Mouse (Mus musculus) heart, embryonic 16.5 days (tissue): Measurements from ENCODE around the gene Cplx3. TPM values are rescaled to one million over a fixed set of nuclear protein-coding genes. Genes with fewer than 3 reads are reported as not detected.
A peak's percentile ranks its signal among the peaks of the same experiment; 100 is the strongest.

Source experiments
- ATAC-seq: fragments of 200-750 bp; cut with Nextera tagmentation; replicated peaks from 2 replicates; pipeline ENCODE4 v1.8.0; 2017; ENCODE audit warnings: moderate number of reproducible peaks; ENCODE audit not compliant: insufficient read depth, low FRiP score; ENCODE audit errors: extremely low read depth
- H3K27ac ChIP-seq: fragments of 300-500 bp; sonication (generic); 2 replicates; pipeline ENCODE4 v1.5.1; 2014; ENCODE audit warnings: mild to moderate bottlenecking, low read length, control low read depth, moderate library complexity
- H3K27me3 ChIP-seq: fragments of 300-500 bp; sonication (generic); 2 replicates; pipeline ENCODE4 v1.6.1; 2014; ENCODE audit warnings: low read length, mixed read lengths; ENCODE audit not compliant: control insufficient read depth, insufficient read depth
- H3K36me3 ChIP-seq: fragments of 300-500 bp; sonication (generic); 2 replicates; pipeline ENCODE4 v1.6.1; 2014; ENCODE audit not compliant: control insufficient read depth, insufficient read depth
- H3K4me1 ChIP-seq: fragments of 300-500 bp; sonication (generic); 2 replicates; pipeline ENCODE4 v1.6.1; 2014; ENCODE audit warnings: low read length, mixed read lengths; ENCODE audit not compliant: control insufficient read depth, insufficient read depth
- H3K4me2 ChIP-seq: fragments of 300-500 bp; sonication (generic); 2 replicates; pipeline ENCODE4 v1.6.1; 2014; ENCODE audit warnings: low read depth, mild to moderate bottlenecking, control low read depth, low read length
- H3K4me3 ChIP-seq: fragments of 300-500 bp; sonication (generic); 2 replicates; pipeline ENCODE4 v1.5.1; 2014; ENCODE audit warnings: mild to moderate bottlenecking, control low read depth, low read length
- H3K9ac ChIP-seq: fragments of 300-500 bp; sonication (generic); 2 replicates; pipeline ENCODE4 v1.6.1; 2014; ENCODE audit warnings: low read length, control low read depth
- H3K9me3 ChIP-seq: fragments of 300-500 bp; sonication (generic); replicated peaks from 2 replicates; pipeline ENCODE4 v1.6.1; 2016; ENCODE audit warnings: low read length; ENCODE audit not compliant: control insufficient read depth
- WGBS: fragments of 180-500 bp; shearing (Covaris S2); extraction: QIAGEN DNeasy Blood & Tissue Kit; methylation state at CpG from one replicate; pipeline ENCODE4 v1.1.7; 2014; 5-methylcytosine and 5-hydroxymethylcytosine counted together
- polyA plus RNA-seq: library from polyadenylated mRNA; unstranded; fragments of >200 nt; fragmentation: Nextera tagmentation; extraction: Ambion mirVana; gene quantifications from 2 replicates; pipeline ENCODE4 v1.2.1, GENCODE M21; 2015

Gene Cplx3
- polyA plus RNA-seq, 1 experiment from 2014 or later, result not detected

DNA sequence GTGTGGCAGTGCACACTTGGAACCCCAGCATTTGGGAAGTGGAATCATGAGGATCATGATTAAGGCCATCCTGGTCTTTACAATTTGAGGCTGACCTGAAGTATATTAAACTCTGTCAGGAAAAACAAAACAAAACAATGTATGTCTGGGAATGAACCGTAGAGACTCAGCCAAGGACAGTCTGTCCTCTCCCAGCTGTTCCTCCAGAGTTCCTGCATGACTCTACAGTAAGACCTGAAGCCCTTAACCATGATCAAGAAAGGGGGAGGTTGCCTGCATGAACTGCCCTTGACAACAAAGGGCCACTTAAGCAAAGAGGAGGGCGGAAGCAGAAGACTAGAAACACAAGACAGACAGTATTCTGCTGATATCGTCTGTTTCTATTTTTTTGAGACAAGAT, 30.5 kb downstream of the Cplx3 start:
- no peak for ATAC-seq
- H3K4me2 ChIP-seq, result no peak overlapping the region
- no peak overlapping the region for H3K27ac ChIP-seq
- 61% methylated on average over 3 of the region's 3 CpGs for WGBS
- H3K9ac ChIP-seq, result no peak overlapping the region
- no peaks in the 10 kb centered on the region for H3K9me3 ChIP-seq
- H3K36me3 ChIP-seq, result peaks cover 18% of the 10 kb centered on the region
- H3K27me3 ChIP-seq, result no peaks in the 10 kb centered on the region
- no peak overlapping the region for H3K4me3 ChIP-seq
- no peaks in the 10 kb centered on the region for H3K4me1 ChIP-seq

DNA sequence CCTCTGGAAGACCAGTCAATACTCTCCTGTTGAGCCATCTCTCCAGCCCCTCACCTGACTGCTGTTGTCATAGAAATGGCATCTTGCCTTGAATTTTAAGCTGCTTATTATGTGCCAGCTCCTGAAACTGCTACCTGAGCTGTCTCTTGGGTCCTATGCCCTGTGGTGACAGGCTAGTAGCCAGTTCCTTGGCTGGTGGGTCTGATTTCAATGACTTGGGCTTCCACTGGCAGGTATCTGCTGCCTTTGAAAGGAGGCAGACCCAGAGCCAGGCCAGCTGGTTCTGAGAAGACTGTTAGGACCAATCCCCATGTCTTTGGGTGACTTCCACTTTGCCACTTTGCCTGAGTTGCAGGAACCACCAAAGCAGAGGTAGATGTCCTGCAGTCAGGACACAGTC, 31.7 kb downstream of the Cplx3 start:
- ATAC-seq, result no peak
- peaks cover 12% of the 10 kb centered on the region for H3K36me3 ChIP-seq
- no peak overlapping the region for H3K4me3 ChIP-seq
- no peaks in the 10 kb centered on the region for H3K4me1 ChIP-seq
- no peaks in the 10 kb centered on the region for H3K9me3 ChIP-seq
- no peaks in the 10 kb centered on the region for H3K27me3 ChIP-seq
- H3K9ac ChIP-seq, result no peak overlapping the region
- H3K27ac ChIP-seq, result no peak overlapping the region
- H3K4me2 ChIP-seq, result no peak overlapping the region

DNA sequence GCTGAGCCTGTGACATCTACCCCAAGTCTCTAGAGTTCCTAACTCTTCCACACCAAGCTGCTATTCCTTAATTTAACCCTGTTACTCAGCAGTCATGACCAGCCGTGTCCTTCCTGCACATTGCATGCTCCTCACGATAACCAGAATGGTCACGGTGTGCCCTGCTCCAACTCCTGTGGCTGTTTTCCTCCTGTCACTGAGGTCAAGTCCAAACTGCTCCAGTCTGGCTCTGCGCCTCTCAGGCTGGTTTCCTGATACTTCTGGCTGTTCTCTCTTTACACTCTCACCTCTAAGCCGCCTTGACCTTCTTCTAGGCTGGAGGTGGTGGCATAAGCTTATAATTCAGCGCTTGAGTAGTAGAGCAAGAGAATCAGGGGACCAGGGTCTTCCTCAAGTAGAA, 37.6 kb downstream of the Cplx3 start:
- Histone ChIP-seq H3K4me2 (no peak overlapping the region), H3K27me3 (no peaks in the 10 kb centered on the region), H3K36me3 (peaks cover 3% of the 10 kb centered on the region; the same call in 1 of the 2 replicates), H3K9ac (no peak overlapping the region), H3K4me1 (peaks cover 11% of the 10 kb centered on the region), H3K27ac (no peak overlapping the region), H3K9me3 (no peaks in the 10 kb centered on the region), H3K4me3 (no peak overlapping the region)
- WGBS, result 68% methylated on average over 6 of the region's 6 CpGs
- ATAC-seq, result no peak

DNA sequence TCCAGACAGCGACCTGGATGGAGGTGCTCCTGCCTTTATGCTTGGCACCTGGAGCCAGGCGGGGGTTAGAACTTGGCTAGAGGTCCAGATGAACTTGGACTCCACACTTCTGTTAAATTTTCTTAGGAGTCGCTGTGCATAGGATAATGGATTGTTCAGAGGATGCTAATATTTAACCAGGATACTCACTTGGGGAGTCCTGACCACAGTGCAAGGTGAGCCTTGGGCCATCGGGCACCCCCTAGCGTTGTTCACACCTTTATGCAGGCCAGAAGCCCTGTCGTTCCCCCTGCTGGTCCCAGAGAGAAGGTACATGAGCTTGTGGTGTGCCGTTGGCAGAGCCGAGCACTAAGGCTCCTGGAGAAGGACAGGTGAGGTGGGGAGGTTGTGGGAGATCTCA, 39.2 kb downstream of the Cplx3 start:
- no peak overlapping the region for H3K4me2 ChIP-seq
- ATAC-seq, result no peak
- no peaks in the 10 kb centered on the region for H3K9me3 ChIP-seq
- H3K27me3 ChIP-seq, result no peaks in the 10 kb centered on the region
- no peak overlapping the region for H3K27ac ChIP-seq
- 59% methylated on average over 8 of the region's 8 CpGs for WGBS
- peaks cover 3% of the 10 kb centered on the region; the same call in 1 of the 2 replicates for H3K36me3 ChIP-seq
- peaks cover 25% of the 10 kb centered on the region for H3K4me1 ChIP-seq
- H3K9ac ChIP-seq, result no peak overlapping the region
- H3K4me3 ChIP-seq, result no peak overlapping the region

DNA sequence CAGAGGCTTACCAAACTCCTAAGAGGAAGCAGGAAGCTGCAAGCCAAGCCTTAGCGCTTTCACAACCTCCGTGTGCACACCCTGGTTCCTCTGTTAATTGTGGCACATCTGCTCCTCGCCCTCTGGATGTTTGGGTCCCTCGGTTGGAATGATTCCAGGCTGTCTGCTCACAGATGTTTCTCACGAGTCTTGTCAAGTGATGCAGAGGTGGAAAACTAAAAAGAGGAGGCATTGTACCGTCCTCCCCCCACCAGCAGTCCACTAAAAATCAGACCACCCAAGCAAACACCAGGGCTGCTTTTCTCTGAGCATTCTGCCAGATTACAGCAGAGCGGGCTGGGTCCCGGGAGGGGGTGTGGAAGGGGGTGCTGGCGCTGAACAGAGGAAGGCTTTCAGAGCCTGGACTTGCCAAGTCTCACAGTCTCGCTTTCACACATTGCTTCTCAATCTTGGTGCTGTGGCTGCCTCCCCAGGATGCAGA, 40.3 kb downstream of the Cplx3 start:
- no peak for ATAC-seq
- 0 out of 2 replicates have a peak overlapping the region, but pooled peaks have one; percentile 6 for H3K4me2 ChIP-seq
- peaks cover 3% of the 10 kb centered on the region; the same call in 1 of the 2 replicates for H3K36me3 ChIP-seq
- H3K4me3 ChIP-seq, result no peak overlapping the region
- no peaks in the 10 kb centered on the region for H3K27me3 ChIP-seq
- no peak overlapping the region for H3K9ac ChIP-seq
- WGBS, result 33% methylated on average over 10 of the region's 10 CpGs
- H3K9me3 ChIP-seq, result no peaks in the 10 kb centered on the region
- H3K27ac ChIP-seq, result 0 out of 2 replicates have a peak overlapping the region, but pooled peaks have one; percentile 2
- H3K4me1 ChIP-seq, result peaks cover 31% of the 10 kb centered on the region

DNA sequence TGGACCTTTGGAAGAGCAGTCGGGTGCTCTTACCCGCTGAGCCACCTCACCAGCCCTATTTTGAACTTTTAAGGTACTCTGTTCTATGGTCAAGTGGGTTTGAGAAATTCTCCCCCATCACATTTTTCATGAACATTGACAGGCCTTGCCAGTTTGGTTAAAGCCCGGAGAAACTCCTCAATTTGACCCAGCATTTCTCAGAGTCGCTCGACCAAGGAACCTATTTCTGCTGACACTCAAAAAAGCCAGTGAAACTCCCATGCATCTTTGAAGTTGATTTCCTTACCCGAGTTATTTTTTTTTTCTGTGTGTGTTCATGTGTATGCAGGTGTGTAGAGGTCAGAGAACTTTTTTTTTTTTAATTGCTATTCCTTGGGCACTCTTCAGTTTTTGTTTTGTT, 41.5 kb downstream of the Cplx3 start:
- Histone ChIP-seq H3K4me1 (peaks cover 35% of the 10 kb centered on the region), H3K9ac (no peak overlapping the region), H3K4me2 (no peak overlapping the region), H3K27me3 (no peaks in the 10 kb centered on the region), H3K9me3 (no peaks in the 10 kb centered on the region), H3K27ac (no peak overlapping the region), H3K4me3 (no peak overlapping the region), H3K36me3 (peaks cover 3% of the 10 kb centered on the region; the same call in 1 of the 2 replicates)
- 92% methylated on average over 6 of the region's 6 CpGs for WGBS
- no peak for ATAC-seq

DNA sequence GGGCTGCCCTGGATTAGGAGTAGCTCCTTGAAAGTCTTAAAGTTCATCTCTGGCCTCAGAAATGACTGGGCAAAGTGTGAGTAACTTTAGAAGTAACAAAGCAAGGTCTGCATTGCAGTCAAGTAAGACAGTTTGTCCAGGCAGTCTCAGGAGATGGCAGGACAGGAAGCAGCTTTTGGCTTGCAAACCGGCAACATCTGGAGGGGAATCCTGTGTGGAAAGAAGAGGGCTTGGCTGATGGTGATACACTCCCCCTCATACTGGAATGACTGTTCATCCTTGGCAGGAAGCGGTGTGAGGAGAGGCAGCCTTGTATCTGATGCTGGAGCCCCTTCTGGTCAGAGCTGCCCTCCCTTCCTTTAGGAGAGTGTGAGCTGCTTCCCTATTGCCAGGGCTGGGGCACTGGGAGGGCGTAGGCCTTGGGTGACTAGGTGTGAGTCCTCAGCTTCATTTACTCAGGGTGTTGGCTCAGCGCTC, 43.1 kb downstream of the Cplx3 start:
- no peaks in the 10 kb centered on the region for H3K27me3 ChIP-seq
- peak overlapping the region; percentile 66 for H3K27ac ChIP-seq
- H3K4me2 ChIP-seq, result peak overlapping the region; percentile 18; the same call in 1 of the 2 replicates
- WGBS, result 49% methylated on average over 4 of the region's 4 CpGs
- H3K4me3 ChIP-seq, result no peak overlapping the region
- peaks cover 35% of the 10 kb centered on the region for H3K4me1 ChIP-seq
- no peaks in the 10 kb centered on the region for H3K9me3 ChIP-seq
- H3K9ac ChIP-seq, result peak overlapping the region; percentile 30; the same call in 1 of the 2 replicates
- H3K36me3 ChIP-seq, result no peaks in the 10 kb centered on the region; the same call in 1 of the 2 replicates
- peak; percentile 12; the same call in 1 of the 2 replicates for ATAC-seq

DNA sequence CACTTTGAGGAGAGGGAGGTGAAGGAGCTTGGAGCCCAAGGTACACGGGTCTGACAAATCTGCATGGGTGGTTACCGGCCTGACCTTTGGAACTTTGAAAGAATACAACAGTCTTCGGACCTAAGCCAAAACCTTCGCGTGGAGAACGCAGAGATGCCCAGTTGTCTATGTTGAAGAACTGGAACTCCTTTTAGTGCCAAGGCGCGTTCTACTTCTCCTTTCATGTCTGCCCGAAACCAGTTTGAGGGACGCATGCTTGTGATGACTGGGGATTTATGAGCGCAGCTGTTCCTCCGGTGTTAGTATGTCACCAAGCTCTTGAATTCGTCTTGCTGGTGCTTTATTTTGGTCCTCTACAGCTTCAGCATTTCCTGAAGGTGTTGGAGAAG, 44.4 kb downstream of the Cplx3 start:
- ATAC-seq, result no peak
- Histone ChIP-seq H3K9ac (peak overlapping the region; percentile 76), H3K4me2 (peak overlapping the region; percentile 84), H3K4me3 (peak overlapping the region; percentile 76), H3K4me1 (peaks cover 35% of the 10 kb centered on the region), H3K36me3 (no peaks in the 10 kb centered on the region), H3K9me3 (no peaks in the 10 kb centered on the region), H3K27ac (0 out of 2 replicates have a peak overlapping the region, but pooled peaks have one; percentile 10), H3K27me3 (no peaks in the 10 kb centered on the region)
- WGBS, result 70% methylated on average over 13 of the region's 13 CpGs

DNA sequence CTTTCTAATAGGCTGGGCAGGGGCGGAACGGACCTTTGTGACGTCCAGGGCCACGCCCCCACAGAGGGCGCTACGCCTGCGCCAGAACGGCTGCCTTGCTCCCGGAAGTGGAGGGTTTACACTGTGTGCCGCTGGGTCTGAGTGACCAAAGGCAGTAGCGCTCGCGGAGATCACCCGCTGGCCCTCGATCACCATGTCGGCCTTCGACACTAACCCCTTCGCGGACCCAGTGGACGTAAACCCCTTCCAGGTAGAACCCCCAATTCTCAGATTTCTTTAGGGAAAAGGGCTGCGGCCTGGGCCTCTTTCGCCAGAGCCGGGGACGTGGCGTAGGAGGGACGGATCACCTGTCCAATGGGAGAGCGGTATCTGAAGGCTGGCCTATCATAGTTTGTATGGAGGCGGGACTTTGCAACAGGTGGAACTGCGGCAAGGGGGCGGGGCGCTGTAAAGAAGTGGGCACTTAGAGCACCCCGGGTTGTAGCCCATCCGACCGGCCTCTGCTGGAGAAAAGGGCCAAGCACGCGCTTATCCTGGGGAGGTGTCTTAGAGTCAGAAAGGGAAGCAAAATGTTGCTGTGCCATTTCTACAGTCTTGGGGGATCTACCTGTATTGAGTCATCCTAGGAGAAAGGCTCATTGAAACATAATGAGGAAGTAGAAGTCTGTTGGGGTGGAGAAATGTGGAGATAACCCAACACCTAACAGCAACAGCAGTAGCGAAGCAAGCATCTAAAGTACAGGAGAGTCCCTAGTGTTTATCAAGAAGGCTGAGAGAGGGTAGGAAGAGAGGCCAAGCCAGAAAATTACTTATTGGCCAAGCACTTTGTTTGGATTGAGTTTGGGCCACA, 45.0 kb downstream of the Cplx3 start, which contains the start of gene Scamp2:
TSS of gene Scamp2 (plus strand) at position 83 of the 850 bp plus-strand sequence.
- no peaks in the 10 kb centered on the region for H3K36me3 ChIP-seq
- H3K4me3 ChIP-seq, result peak within 1 kb of the TSS; percentile 76
- H3K27me3 ChIP-seq, result no peaks in the 10 kb centered on the region
- peaks cover 34% of the 10 kb centered on the region for H3K4me1 ChIP-seq
- no peaks in the 10 kb centered on the region for H3K9me3 ChIP-seq
- H3K27ac ChIP-seq, result peak within 1 kb of the TSS; percentile 74
- H3K9ac ChIP-seq, result peak within 1 kb of the TSS; percentile 76
- peak within 1 kb of the TSS; percentile 84 for H3K4me2 ChIP-seq
- WGBS, result under 1% methylated on average over 37 of the region's 37 CpGs
- peak; percentile 98 for ATAC-seq
